Mouse (Mus musculus): ENCODE data around the gene Errfi1. TPM values are rescaled to one million over a fixed set of nuclear protein-coding genes. Genes with fewer than 3 reads are reported as not detected.
"Not testable (repeated sequence)": the region's sequence is repeated elsewhere in the genome, so short reads cannot be mapped to it uniquely, and the experiment has no call there.

Gene Errfi1
- total and polyA plus RNA-seq, 2 experiments from 2014 or later = 17.2 to 34.9 TPM

DNA sequence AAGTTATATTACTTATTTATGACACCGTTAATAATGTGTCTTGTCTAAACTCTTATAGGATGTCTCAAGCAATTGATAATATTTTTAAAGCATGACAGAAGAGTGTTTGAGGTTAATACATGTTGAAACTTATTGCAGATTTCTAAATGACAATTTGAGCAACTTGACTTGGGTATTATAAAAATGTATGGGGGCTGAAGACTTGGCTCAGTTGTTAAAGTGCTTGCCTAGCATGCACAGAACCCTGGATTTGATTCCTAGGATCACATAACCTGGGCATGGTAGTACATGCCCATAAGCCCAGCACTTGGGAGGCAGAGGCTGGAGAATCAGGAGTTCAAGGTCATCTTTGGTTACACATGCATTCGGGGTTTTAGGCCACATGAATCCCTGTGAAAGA, 15.1 kb downstream of the Errfi1 start:
- WGBS = 94% methylated on average over 2 of the region's 2 CpGs

DNA sequence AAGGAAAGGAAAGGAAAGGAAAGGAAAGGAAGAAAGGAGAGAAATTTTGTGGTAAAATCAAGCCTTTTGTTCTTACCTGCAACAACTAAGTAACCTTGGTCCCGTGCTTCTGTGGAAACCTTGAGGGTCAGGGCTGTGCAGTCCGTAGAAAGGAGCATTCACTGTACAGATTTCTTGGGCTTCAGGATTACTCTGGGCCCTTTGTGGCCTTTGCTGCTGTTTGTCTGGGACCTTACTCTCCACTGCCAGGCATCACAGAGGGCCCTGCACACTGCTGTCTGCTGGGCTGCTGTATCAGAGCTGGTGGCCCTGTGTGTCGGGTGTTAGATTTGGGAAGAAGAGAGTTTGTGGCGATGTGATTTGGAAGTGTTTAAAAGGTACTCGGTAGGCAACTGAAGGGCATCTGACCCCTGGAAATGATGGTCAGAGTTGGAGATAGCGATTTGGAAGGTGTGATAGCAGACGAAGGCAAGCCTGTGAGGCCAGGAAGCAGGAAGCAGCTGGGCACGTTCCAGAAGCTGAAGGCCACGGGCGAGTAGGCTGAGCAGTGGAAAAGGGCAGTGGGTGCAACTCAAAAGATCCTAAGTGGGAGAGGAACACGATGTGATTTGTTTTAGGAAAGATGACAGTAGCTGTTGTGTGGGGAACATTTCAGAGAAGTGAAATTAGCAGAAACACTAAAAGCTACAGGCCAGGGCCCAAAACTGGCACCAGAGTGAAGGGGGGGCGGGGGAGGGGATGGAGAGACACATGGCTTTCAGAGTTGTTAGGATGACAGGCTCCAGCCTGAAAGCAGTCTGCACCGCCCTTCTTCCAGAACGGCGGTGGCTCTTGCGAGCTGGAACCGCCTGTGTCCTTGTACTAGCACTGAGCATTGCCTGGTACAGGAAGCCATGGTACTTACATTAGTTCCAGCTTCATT, 15.8 kb downstream of the Errfi1 start:
- Histone ChIP-seq H3K4me3 (ENCODE audit: low read depth, low read length) (no peak overlapping the region), H3K4me2 (ENCODE audit: low read depth) (no peak overlapping the region), H3K27ac (ENCODE audit: low read depth, low read length) (no peak overlapping the region), H3K27me3 (ENCODE audit: insufficient read depth, low read length) (no peaks in the 10 kb centered on the region), H3K9ac (no peak overlapping the region), H3K9me3 (ENCODE audit: low read length) (no peaks in the 10 kb centered on the region), H3K36me3 (ENCODE audit: insufficient read depth) (peaks cover 19% of the 10 kb centered on the region), H3K4me1 (ENCODE audit: insufficient read depth) (no peaks in the 10 kb centered on the region)
- DNase-seq (no peak), ATAC-seq (no peak)
- no peak for TF ChIP-seq CTCF (IDR thresholded peaks at IDR 0.05; ENCODE audit: low read depth)
- 79% methylated on average over 17 of the region's 17 CpGs for WGBS

More for the DNA sequence above, 15.1 kb downstream of the Errfi1 start:
- H3K4me1 ChIP-seq (ENCODE audit: insufficient read depth) = no peaks in the 10 kb centered on the region
- H3K4me2 ChIP-seq (ENCODE audit: low read depth) = no peak overlapping the region
- peaks cover 19% of the 10 kb centered on the region for H3K36me3 ChIP-seq (ENCODE audit: insufficient read depth)
- H3K9ac ChIP-seq = no peak overlapping the region
- H3K9me3 ChIP-seq (ENCODE audit: low read length) = no peaks in the 10 kb centered on the region
- no peak overlapping the region for H3K27ac ChIP-seq (ENCODE audit: low read depth, low read length)
- H3K4me3 ChIP-seq (ENCODE audit: low read depth, low read length) = no peak overlapping the region
- no peak for ATAC-seq
- no peak for DNase-seq
- TF ChIP-seq CTCF (IDR thresholded peaks at IDR 0.05; ENCODE audit: low read depth) = no peak
- no peaks in the 10 kb centered on the region for H3K27me3 ChIP-seq (ENCODE audit: insufficient read depth, low read length)

DNA sequence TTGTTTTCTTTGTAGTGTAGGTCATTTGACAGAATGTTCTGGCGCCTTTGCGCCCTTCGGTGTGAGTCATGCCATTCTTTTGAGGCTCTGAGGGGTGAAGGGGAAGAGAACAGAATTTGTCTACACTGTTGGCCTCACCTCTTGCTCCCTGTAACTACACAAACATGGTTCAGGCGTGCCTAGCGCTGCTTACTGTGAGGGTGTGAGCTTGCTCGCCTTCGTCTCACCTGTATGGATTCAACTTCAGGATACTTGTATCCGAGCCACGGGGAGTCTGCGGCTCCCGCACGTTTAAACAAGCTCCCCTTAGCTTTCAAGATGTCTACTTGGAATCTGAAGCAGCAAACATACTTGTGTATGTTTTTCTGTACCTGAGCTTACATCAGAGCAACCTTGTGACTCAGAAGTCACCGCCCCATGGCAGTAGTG, 17.3 kb downstream of the Errfi1 start:
- Histone ChIP-seq H3K27ac (ENCODE audit: low read depth, low read length) (no peak overlapping the region), H3K36me3 (ENCODE audit: insufficient read depth) (peaks cover 17% of the 10 kb centered on the region), H3K9ac (no peak overlapping the region), H3K4me1 (ENCODE audit: insufficient read depth) (no peaks in the 10 kb centered on the region), H3K27me3 (ENCODE audit: insufficient read depth, low read length) (no peaks in the 10 kb centered on the region), H3K4me2 (ENCODE audit: low read depth) (no peak overlapping the region), H3K9me3 (ENCODE audit: low read length) (no peaks in the 10 kb centered on the region), H3K4me3 (ENCODE audit: low read depth, low read length) (no peak overlapping the region)
- DNase-seq (no peak), ATAC-seq (no peak)
- whole genome bisulfite sequencing = 83% methylated on average over 13 of the region's 13 CpGs
- no peak for TF ChIP-seq CTCF (IDR thresholded peaks at IDR 0.05; ENCODE audit: low read depth)

DNA sequence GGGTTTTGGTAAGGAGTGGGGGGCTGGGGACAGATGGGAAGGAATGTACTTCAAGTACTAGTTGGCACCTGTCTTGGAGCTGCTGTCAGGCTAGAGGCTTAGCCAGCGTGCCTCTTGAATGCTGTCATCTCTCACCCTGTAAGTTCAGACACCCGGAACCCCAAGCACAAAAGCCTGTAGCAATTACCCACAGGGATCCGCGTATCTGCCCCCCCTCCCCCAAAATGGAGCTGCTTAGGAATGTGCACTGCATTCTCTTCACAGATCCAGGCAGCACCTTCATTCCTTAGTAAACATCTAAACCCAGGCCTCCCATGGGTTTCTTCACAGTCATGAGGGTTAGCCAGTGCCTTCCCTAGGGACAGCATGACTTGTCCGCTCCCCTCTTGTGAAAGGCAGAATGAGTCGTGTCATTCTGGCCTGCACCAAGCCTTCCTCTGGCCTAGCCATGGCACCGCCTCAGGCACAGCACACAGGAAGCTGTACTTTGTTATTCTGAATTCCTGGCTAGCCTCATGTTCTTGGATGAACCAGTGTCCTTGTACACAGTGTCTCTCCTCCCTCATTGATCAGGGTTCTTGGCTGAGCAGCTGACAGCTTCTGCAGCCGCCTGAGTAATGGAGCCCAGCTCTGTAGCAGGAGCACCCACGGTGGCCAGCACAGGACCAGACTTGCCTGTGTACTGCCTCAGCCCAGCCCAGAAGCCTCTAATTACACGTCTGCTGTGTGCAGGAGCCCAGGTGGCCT, 17.8 kb downstream of the Errfi1 start:
- Histone ChIP-seq H3K9ac (no peak overlapping the region), H3K27ac (ENCODE audit: low read depth, low read length) (no peak overlapping the region), H3K9me3 (ENCODE audit: low read length) (no peaks in the 10 kb centered on the region), H3K4me2 (ENCODE audit: low read depth) (no peak overlapping the region), H3K36me3 (ENCODE audit: insufficient read depth) (peaks cover 11% of the 10 kb centered on the region), H3K27me3 (ENCODE audit: insufficient read depth, low read length) (no peaks in the 10 kb centered on the region), H3K4me1 (ENCODE audit: insufficient read depth) (no peaks in the 10 kb centered on the region), H3K4me3 (ENCODE audit: low read depth, low read length) (no peak overlapping the region)
- no peak for TF ChIP-seq CTCF (IDR thresholded peaks at IDR 0.05; ENCODE audit: low read depth)
- no peak for DNase-seq
- WGBS = 31% methylated on average over 10 of the region's 10 CpGs
- peak; percentile 56 for ATAC-seq

DNA sequence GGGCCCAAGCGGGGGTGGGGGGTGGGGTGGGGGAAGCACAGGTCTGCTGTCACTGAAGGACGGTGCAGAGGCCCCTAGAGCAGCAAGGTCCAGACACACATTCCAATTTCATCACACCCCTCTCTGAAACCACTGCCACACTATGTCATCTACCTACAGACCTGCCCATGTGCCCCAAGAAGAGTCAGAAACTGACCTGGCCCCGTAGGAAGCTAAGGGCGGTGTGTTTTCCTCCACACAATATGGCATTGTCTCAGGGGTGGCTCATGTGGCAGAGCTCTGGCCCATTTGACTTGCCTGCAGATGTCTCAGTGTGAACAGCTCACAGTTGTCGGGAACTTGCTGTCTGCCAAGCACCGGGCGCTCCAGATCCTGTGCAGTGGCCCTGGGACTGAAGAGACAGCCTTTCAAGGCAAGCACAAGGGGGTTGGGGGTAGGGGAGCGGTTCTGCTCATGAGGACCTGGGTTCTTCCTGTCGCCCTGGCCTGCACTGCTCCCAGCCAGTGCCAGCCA, 18.5 kb downstream of the Errfi1 start:
- Histone ChIP-seq H3K27ac (ENCODE audit: low read depth, low read length) (no peak overlapping the region), H3K36me3 (ENCODE audit: insufficient read depth) (peaks cover 4% of the 10 kb centered on the region), H3K9ac (no peak overlapping the region), H3K4me2 (ENCODE audit: low read depth) (no peak overlapping the region), H3K9me3 (ENCODE audit: low read length) (no peaks in the 10 kb centered on the region), H3K4me3 (ENCODE audit: low read depth, low read length) (no peak overlapping the region), H3K4me1 (ENCODE audit: insufficient read depth) (no peaks in the 10 kb centered on the region), H3K27me3 (ENCODE audit: insufficient read depth, low read length) (no peaks in the 10 kb centered on the region)
- ATAC-seq = peak; percentile 51
- no peak for TF ChIP-seq CTCF (IDR thresholded peaks at IDR 0.05; ENCODE audit: low read depth)
- DNase-seq = no peak
- 40% methylated on average over 9 of the region's 9 CpGs for whole genome bisulfite sequencing

DNA sequence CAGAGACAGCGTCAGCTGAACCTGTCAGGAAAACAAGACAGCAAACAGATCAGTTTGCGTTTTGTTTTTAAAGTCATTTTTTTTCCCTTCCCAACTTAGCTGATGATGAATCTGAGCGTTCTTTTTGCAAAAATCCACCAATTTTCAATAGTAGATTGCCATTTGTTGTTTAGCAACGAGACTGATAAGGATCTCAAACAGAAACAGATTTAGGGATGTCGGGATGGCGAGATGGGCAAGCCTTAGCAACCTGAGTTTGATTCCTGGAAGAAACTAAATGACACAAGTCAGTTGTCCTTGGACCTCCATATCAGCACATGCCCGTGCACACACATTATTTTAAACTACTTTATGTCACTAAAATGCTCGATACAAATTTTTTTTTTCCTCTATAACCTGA, 19.0 kb downstream of the Errfi1 start:
- Histone ChIP-seq H3K9ac (no peak overlapping the region), H3K27ac (ENCODE audit: low read depth, low read length) (no peak overlapping the region), H3K36me3 (ENCODE audit: insufficient read depth) (no peaks in the 10 kb centered on the region), H3K9me3 (ENCODE audit: low read length) (no peaks in the 10 kb centered on the region), H3K4me2 (ENCODE audit: low read depth) (no peak overlapping the region), H3K4me1 (ENCODE audit: insufficient read depth) (no peaks in the 10 kb centered on the region), H3K27me3 (ENCODE audit: insufficient read depth, low read length) (no peaks in the 10 kb centered on the region), H3K4me3 (ENCODE audit: low read depth, low read length) (no peak overlapping the region)
- ATAC-seq (no peak), DNase-seq (no peak)
- no peak for TF ChIP-seq CTCF (IDR thresholded peaks at IDR 0.05; ENCODE audit: low read depth)
- 83% methylated on average over 8 of the region's 8 CpGs for WGBS

DNA sequence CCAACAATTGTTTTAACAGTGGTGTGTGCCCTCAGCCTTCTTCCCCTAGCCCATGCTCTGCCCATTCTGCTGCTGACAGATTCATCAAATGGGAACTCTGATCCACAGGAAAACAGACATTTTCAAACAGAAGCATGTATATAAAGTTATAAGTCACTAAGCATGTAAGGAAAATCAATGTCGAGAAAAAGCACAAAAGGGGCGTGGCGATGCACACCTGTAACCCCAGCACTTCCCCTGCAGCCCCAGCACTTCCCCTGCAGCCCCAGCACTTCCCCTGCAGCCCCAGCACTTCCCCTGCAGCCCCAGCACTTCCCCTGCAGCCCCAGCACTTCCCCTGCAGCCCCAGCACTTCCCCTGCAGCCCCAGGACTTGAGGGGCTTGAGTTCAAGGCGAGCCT, 20.7 kb downstream of the Errfi1 start:
- H3K36me3 ChIP-seq (ENCODE audit: insufficient read depth); H3K27ac ChIP-seq (ENCODE audit: low read depth, low read length); H3K27me3 ChIP-seq (ENCODE audit: insufficient read depth, low read length); ATAC-seq; H3K4me3 ChIP-seq (ENCODE audit: low read depth, low read length); H3K4me2 ChIP-seq (ENCODE audit: low read depth); H3K4me1 ChIP-seq (ENCODE audit: insufficient read depth); DNase-seq; H3K9ac ChIP-seq: not testable (repeated sequence)
- H3K9me3 ChIP-seq (ENCODE audit: low read length) = peaks cover 12% of the 10 kb centered on the region; the same call in 1 of the 2 replicates
- 77% methylated on average over 4 of the region's 4 CpGs for WGBS
